Mouse (Mus musculus) CD4-positive, CD25-positive, alpha-beta regulatory T cell, adult 2 months (primary cell): ENCODE data around the gene Brca2.

Source experiments
- DNase-seq: peaks from one replicate; pipeline ENCODE4 v3.0.0-alpha.2; 2012; ENCODE audit warnings: low read depth, low spot score

Gene Brca2

GRCm38 (mm10) chr5:150598202-150599119, 76.0 kb downstream of the Brca2 start:
- peak; percentile 58 for DNase-seq

DNA sequence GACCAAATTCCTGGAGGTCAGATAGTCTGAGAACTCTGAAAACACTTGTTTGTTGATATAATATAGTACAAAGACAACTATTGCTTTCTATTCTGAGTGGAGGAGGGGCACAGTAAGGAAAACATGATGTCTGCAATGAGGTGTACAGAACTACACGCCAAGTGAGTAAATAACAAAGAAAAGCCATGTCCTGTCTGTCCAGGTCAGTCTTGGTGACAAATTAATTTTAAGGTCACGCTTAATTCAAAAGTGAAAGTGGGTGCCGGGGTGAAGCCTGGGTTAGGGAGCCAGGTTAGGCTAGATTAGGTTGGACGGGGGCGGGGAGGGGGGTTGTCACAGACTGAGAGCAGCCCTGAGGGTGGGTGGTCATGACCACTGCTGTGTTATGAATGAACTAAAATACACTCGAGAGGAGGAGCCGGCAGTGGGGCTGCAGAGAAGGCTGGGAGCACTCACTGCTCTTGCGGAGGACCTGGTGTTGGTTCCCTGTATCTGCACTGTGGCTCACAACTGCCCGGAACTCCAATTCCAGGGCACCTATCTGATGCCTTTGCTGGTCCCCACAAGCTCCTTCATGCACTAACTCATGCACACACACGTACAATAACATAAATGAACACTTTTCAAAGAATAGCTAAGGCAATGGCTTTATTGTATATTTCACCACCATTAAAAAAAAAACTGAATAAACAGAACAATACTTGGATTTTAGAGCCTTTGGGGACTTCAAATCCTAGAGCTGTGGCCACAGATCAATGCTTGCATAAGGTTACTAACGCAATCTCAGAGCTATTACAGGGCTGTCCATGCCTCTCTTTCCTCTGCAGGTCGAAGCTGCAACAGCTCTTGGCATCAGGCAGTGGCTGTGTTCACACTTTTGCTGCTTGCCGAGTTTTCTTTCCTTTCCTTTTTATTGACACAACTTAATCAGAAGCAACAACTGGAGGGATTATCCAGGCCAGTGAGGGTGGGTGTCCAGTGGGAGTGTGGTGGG, 77.2 kb downstream of the Brca2 start:
- DNase-seq, result peak; percentile 49

- peak; percentile 82 for DNase-seq
Measured at GRCm38 (mm10) chr5:150600554-150601440, 78.4 kb downstream of the Brca2 start.

GRCm38 (mm10) chr5:150601441-150602230, 79.2 kb downstream of the Brca2 start:
- peak; percentile 55 for DNase-seq

DNA sequence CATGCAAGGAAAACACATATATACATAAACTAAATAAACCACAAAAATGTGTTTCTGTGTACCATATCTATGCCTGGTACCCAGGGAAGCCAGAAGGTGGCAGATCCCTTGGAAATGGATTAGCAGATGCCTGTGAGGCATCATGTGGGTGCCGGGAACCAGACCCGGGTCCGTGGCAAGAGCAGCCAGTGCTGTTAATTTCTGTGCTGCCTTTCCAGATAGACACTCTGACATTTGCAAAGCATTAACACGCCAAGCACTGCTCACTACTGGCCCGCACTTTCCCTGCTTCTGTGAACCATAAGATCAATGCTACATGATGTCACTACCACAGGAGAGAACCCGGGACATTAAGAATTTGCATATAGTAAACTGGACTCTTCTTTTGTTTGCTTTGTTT, 83.7 kb downstream of the Brca2 start:
- DNase-seq, result no peak

DNA sequence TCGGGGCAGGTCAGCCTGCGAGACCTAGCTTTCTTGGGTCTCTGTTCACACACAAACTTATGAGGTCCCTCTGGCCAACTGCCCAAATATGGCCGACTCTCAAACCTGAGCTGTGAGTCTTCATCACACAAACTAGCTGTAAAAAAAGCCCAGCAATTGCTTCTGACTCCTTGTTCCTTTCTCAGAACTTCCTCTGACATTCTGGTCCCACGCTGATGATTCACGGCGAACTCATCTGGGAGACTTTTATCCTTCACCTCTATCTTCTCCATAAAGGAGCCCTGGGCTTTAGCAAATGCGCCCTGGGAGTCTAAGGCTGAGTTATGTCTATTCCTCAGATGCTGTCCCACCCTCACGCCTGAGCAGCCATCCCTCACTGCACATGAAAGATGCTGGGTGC, 85.2 kb downstream of the Brca2 start:
- no peak for DNase-seq

GRCm38 (mm10) chr5:150611136-150611535, 88.7 kb downstream of the Brca2 start:
- DNase-seq, result no peak

DNA sequence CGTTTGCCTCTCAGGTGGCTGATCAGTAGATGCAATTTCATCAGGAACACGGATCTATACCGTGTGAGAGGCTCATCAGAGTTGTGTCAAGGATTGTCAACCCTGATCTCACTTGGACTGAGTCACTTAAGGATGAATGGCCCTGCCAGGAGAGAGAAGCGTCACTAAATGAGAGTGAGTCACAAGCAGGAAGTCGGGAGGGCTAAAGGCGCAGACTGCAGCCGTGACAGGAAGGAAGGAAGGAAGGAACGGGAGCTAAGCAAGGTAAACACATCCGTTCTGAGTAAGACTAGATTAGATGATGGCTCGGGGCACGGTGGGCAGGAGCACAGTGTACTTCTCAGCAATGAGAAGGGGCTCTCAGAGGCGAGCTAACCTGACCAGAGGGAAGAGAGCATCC, 89.3 kb downstream of the Brca2 start:
- peak; percentile 84 for DNase-seq

DNA sequence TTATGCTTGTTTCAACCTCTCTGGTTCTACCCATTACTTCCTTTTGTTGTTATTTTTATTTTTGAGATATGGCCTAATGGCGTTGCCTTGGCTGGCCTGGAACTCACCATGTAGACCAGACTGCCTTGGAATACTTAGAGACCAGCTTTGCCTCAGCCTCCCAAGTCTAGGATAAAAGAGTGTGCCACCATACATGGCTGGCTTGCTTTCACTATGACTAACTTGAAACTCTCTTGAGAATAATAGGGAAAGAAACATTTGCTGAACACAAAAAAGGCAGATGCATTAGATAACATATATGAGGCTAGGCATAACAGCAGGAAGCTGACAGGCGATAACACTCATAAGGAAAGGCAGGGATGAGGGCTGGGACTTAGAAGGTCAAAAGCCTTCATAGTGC, 91.6 kb downstream of the Brca2 start:
- no peak for DNase-seq

DNA sequence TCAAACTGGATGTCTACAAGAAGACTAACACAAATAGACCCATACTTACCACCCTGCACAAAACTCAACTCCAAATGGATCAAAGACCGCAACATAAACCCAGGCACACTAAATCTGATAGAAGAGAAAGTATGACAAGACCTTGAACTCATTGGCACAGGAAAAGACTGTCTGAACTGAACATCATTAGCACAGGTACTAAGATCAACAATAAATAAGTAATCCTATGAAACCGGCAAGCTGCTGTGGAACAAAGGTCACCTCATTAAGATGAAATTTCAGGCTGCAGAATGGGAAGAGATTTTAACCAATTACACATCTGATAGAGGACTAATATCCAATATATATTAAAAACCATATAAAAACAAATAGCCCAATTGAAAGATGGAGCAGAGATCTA, 93.8 kb downstream of the Brca2 start:
- no peak for DNase-seq

DNA sequence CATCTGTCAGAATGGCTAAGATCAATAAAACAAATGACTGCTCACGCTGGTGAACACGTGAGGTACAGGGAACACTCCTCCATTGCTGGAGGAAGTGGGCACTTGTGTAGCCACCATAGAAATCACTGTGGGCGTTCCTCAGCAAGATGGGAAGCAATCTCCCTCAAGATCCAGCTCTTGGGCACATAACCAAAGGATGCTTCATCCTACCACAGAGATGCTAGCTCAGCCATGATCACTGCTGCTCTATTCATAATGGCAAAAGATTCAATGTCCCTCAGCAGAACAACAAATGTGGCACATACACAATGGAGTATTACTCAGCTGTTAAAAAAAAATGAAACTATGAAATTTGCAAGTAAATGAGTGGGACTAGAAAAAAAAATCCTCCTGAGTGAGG, 94.3 kb downstream of the Brca2 start:
- no peak for DNase-seq

DNA sequence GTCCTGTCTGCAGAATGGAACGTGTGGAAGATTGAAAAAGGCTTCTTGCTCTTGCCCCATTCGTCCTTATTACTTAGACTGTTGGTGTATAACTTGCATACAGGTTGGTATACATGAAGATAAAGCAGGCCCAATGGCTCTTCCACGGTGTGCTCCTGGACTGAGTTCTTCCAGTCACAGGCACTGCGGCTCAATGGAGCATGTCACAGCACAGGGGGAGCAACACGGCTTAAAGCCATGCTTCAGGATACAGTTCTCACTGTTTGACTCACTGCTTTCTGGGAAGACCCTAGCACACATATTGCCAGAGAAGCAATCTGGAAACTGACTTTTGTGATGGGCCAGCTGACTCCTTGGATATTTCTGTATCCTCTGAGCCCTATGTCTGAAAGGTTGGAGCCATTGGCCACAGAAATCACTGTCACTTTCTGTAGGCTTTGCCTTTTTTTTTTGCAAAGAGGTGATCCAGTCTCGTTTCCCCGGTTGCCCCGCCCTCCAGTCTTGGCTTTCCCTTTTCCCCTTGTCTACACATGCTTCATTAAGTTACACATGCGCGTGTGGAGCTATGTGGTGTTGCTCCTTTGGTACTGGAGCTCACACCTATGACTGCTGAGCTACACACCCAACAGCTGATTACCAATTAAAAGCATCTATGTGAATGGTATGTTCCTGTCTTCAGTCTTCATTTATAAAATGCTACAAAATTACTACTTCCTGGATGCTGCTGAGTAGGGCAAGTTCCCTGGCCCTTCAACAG, 96.3 kb downstream of the Brca2 start:
- no peak for DNase-seq
